Mouse (Mus musculus) liver, adult (tissue): Measurements from ENCODE around the gene Rassf4.

Source experiments
- GATA4 ChIP-seq: IDR thresholded peaks from 2 replicates; pipeline ENCODE4 v1.6.1; 2014; ENCODE audit warnings: mild to moderate bottlenecking, low read length; ENCODE audit not compliant: insufficient replicate concordance

Gene Rassf4

DNA sequence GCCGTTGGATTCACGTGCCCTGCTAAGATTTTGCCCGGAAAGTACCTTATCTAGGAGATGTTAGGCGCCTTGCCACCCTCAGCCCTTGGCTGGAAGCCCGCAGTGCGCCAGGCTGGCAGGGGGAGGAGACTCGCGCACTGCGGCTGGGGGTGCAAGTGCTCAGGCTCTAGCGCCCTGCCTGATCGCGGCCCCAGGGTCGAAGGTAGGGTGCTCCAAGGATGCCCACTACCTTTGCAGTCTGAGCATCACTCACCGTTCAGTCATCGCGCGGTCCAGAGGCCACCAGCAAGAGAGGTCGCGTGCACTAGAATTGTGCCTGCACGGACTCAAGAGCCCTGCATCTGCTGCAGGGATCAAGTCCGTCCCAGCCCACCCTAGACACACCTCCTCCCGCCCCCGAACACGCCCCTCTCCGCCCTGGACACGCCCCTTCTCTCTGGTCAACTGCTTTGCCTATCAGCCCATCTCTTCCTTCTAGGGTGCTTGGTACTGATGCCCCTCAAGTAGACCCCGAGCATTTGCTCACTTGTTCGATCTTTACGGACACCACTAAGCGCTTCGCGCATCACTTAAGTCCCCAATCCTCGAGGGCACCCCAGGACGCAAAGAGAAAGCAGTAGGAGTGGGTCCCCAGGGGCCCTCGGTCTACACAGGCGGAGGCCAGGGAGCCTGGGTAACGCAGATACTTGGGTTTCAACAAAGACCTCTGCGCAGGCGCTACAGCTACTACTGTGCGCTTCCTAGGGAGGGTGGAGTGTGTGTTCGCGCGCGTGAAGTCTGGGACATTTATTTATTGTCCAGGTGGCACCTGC, at the start of gene Rassf4:
TSS of gene Rassf4 (minus strand) at position 482 of the 812 bp plus-strand sequence.
- TF ChIP-seq GATA4 = no peak

DNA sequence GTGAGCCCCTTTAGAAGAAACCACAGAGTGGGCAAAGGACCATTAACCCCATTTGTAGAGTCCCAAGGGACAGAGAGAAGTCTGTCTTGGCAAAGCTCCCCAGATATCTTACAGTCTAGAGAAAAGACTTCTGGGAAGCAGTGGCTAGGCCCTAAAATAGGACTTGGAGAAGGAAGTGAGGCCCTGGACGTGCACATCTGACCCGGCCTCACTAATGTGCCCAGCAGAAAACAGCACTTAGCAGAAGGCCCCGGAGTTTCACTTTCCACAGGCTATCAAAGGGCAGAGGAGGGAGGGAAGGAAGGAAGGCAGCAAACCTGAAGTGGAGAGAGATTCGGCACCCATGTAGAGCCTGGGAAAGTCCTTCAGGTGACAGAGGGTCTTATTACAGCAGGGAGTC, 45.2 kb upstream of the Rassf4 start:
- TF ChIP-seq GATA4 = no peak

DNA sequence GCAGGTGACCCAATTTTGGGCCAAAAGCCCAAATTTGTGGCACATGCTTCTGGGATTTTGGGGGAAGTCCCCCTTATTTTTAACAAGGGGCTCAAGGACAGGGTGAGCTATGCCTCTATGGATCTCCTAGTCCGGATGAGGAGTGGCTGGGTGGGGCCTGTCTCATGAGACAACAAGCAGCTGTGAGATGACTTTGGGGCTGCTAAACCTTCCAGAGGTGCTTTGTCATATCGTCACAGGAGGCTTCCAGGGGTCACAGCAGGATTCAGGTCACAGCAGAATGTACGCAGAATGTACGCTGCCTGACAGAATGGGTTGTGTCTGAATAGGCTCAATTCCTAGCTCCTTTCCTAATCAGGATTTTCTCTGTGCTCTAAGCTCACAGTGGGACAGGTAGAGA, 44.6 kb upstream of the Rassf4 start:
- TF ChIP-seq GATA4 = no peak

DNA sequence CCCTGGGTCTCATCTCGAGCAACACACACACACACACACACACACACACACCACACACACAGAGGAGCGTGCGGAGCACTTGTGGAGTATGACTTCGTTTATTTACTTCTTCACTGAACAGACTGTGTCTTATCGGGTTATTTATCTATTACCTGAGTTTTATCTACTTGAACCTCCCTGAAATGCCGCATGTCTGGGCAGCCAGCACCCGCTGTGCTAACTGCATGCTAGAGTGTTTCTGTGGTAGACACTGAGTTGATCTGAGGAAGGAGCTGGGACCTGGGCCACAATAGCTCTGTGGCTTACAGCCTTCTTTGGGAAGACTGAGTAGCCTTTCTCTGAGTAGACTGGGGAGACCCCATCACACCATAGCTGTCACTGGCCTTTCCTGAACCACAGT, 44.1 kb upstream of the Rassf4 start:
- TF ChIP-seq GATA4 = no peak

DNA sequence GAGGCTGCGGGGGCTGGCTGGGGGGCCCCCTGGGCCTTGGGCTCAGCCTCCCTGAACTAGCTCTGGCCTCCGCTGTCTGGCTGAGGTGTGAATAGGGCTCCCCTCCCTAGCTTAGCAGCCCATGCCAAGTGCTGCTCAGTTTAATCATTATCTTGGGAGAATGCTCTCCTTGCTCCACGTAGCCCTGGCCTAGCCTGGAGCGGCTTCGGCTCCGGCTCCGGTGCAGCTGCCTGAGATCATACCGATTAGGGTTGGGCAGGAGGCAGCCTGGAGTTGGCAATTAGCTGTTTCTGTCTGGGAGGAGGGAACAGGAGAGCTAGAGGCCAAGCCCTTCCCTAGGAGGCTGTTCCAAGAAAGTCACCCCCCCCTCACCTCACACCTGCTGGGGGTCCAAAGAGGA, 42.9 kb upstream of the Rassf4 start, which contains the start of gene Tmem72:
TSS of gene Tmem72 (minus strand) at position 248 of the 400 bp plus-strand sequence.
- TF ChIP-seq GATA4 = no peak

DNA sequence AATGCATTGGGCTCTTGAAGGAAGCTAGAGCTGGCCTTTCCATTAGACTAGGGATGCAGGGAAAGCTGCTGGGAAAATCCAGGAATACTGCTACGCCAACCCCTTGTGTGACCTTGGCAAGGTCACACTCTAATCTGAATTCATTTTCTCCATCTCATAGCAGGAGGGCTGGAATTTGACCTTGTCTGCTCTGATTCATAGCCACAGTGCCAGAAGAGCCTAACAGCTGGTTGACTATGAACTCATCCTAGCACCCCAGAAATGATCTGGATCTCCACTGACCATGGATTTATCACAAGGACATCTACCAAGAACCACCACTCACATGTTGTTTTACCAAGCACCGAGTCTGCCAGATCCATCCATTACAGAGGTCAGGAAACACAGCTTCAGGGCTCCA, 41.4 kb upstream of the Rassf4 start:
- no peak for TF ChIP-seq GATA4

DNA sequence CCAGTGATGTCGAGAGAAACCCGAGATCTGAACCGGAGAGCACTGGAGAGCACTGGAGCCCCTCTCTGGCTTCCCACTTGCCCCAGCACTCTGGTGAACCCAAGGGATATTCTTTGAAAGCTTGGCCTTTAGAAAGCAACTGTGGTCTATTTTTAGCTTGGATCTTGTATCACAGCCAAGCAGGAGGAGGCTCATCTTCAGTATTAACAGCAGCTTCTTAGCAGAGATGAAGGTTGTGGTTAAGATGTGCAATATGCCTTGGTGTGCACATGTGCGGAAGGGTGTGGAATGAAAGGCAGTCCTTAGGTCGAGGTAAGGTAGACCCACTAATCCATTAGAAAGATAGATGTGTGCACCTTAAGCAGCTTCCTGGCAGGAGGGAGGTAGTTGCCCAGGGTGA, 40.8 kb upstream of the Rassf4 start:
- no peak for TF ChIP-seq GATA4

DNA sequence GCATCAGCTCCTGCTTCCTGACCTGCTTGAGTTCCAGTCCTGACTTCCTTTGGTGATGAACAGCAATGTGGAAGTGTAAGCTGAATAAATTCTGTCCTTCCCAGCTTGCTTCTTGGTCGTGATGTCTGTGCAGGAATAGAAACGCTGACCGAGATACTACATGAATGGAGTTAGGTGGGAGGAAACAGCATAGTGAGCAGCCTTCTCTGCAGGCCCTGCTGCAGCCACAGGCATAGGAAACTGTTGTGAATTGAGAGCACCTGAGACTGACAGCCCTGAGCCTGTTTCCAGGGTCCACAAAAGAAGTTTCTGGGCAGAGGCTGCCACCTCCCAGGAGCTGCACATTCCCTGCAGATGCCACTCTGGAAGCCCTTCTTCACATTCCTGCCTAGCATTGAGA, 40.2 kb upstream of the Rassf4 start:
- no peak for TF ChIP-seq GATA4

DNA sequence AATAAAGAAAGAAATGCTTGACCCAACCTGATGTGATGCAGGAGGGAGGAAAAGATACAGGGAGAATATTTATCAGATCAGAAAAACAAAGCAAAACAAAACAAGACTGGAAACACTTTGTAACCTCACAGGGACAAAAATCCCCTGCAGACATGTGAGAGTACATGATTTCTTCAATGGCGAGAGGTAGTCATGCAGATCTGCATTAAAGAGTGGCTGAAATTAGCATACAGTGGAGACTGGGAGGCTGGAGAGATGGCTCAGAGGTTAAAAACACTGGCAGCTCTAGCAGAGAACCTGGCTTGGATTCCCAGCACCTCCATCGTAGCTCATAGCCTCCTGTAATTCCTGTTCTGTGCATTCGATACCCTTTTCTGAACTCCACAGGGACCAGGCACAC, 38.8 kb upstream of the Rassf4 start:
- no peak for TF ChIP-seq GATA4

DNA sequence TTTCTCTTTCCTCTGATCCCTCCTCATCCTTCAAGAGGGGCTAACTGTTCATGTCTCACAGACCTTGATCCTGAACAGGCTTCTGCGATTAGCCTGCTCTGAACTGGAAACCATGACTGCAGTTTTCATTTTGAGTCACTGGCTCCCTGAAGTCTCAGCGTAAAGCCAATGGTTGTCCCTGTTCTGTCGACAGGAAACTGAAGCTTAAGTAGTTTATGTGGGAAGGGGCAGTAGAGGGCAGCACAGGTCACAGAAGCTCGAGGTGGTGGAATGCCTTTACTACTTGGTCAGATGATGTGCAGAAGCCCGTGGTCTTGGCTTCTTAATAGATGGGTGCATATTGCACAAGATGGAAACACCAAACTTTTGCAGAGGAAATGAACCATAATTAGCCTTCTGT, 38.3 kb upstream of the Rassf4 start:
- TF ChIP-seq GATA4 = no peak

DNA sequence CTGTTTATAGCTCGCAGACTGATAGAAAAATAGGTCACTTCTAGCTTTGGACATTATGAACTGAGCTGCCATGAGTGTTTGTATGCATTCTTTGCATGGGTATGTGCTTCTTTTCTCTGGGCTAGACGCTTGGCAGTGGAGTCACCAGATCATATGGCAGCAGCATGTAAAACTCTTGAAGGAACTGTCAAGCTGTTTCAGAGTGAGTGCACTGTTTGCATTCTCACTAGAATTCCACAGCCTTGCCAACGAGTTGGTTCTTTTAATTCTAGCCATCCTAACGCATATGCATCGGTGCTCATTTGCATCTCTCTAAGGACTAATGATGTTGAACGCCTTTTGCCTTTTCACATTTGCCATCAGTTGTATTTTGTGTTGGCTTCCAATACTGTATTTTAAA, 30.6 kb upstream of the Rassf4 start:
- TF ChIP-seq GATA4 = no peak

DNA sequence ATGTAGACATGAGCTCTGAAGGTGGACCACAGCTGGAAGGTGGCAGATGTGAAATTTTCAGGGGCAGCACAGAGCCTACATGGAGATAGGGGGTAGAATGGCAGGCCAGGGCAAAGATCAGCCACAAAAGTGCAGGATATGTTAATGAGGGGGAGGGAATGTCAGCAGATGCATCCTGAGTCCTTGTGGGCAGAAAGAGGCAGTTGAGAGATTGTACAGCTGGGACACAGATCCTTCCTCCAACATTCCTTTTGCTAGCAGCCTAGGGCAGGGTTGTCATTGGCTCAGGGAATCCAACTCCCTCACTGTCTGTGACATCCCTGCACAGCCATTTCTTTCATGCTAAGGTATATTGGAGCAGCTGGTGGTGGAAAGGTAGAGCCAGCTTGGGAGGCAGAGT, 27.1 kb upstream of the Rassf4 start:
- TF ChIP-seq GATA4 = no peak

DNA sequence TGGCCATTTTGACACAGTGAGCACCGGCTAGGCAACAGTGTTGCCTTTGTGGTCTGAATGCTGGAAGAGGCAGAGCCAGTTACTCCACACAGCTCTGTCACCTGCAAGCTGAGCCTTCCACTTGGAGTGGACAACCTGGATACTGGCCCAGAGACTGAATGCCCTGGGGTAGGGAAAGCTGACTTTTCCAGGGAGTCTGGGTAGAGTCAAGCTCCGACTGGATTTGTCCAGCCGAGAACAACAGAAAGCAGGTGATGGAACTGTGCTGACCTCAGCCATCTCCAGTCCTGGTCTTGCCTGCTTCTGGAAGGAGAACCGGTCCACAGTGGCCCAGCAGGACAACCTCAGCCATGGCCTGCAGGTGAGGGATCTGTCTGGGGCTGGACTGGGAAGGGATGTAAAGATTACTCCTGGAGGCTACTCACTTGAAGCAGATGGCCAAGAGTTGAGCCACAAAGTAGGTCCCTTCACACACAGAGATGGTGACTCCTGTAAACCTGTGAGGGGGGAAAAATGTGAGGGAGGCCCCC, 24.2 kb upstream of the Rassf4 start:
- no peak for TF ChIP-seq GATA4

DNA sequence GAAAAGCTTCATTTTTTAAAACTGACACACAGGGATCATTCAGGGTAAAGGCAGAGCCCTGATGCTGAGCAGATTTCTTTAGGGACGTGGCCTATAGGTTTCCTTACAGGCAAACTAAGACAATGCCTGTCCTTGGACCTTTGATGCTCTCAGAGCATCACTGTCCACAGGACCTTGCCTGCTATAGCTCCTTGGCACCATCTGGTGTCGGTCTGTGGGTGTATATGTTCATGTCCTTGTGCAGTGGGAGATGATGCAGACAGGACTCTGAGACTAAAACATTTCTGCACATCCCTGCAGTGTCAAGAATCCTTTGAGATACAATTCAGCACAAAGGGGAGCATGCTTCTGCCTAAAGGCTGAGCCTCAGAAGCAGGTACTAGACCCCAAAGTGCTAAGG, 23.7 kb upstream of the Rassf4 start:
- TF ChIP-seq GATA4 = no peak

DNA sequence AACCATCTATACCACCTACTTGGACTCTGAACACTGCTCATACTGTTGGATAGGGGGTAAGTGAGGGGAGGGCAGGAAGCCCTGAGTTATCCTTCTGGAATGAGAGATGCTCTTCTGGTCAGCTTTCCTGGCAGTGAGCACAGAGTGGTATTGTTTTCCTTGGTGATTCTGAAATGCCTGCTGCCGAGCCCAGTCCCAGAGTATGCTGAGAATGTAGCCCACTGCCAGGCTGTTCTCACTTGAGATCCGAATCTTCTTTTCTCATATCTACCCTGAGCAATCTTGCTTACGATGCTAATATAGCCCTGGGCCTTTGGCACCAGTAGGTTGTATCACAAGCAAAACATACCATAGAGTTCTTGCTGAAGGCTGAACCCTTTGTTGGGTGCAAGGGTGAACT, 20.6 kb upstream of the Rassf4 start:
- no peak for TF ChIP-seq GATA4

DNA sequence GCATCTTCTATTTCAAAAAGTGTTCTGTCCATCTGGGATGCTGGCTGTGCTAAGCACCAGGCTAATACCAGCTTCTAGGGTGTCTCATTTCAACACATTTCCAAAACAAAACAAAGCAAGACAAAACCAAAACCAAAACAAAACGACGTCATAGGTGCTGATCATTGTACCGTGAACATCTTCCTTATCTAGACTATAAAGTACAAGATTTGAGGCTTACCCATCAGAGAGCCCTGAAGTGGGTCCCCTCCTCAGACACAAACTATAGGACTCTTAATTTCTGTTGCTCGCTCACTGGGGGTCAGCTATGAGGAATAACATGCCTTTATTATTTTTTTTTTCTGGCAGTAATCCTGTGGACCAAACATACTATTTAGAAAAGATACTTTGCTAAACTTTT, 19.9 kb upstream of the Rassf4 start:
- TF ChIP-seq GATA4 = no peak

DNA sequence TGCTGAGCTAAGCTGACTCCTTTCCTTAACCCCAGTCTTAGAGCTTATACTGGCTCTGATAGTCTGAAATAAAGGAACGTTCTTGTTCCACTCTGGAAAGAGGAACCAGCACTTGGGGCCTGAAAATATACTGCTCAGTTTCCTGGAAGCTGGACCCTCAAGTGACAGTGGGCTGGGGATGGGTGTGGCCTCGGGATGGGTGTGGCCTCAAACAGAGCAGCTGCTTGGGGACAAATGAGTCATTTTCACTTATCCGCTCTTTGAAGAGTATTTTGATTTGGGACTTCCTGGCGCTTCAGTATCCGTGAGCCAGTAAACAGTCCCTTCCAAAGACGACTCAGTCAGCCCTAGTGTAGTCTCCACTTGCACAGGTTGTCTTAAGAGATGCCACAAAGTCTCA, 8.6 kb upstream of the Rassf4 start:
- no peak for TF ChIP-seq GATA4
